Mouse (Mus musculus) embryonic fibroblast, embryonic 13.5 days (primary cell): Measurements from ENCODE around the gene Gpr173.

Source experiments
- CTCF ChIP-seq: IDR thresholded peaks from 2 replicates; pipeline ENCODE4 v1.5.1; 2011; ENCODE audit warnings: mild to moderate bottlenecking, control low read depth, low read length, moderate library complexity, borderline replicate concordance; ENCODE audit not compliant: insufficient read depth
- POLR2A ChIP-seq: IDR thresholded peaks from 2 replicates; pipeline ENCODE4 v1.6.1; 2011; ENCODE audit warnings: low read depth, mild to moderate bottlenecking, control low read depth, low read length, moderate library complexity

DNA sequence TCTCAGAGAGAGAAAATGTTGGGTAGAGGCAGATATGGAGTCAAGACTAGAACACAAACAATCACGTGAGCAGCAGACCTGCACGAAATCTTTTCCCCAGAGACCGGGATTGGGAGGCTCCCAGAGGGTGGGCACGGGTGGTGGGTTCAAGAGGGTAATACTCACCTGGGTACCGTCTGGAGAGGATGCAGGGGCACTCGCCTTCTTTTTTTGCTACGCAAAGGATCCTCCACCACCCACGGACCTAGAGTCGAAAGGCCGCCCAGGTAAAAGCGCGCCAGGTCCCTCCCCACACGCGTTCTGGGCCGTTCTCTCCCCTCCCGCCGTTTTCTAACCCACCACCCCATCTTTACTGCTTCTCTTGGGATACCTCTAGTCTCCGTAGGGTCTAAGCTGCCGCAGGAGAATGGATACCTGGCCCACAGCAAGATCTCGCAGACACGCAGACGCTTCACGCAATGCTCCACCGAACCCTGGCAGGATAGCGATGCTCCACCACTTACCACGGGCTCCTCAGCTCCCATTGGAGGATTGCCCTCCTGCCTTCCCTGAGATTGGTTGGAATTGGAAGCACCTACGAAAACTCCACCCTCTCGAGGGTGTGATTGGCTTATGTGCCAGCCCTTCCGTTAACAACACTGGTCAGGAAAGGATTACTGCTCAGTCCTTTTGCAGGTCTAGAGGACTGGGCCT lies 41.4 kb downstream of the Gpr173 start, which contains the start of gene Kantr:
- TF ChIP-seq CTCF (no peak), POLR2A (peak; percentile 73)
